7 mouse cellular contexts compared by ENCODE assay signal in genomic region chr9:86800600-86801163, GRCm38 (mm10). TPM values are rescaled to one million over a fixed set of nuclear protein-coding genes. Genes with fewer than 3 reads are reported as not detected.
DNase-seq lines count a peak whose midpoint lies in the region; ATAC-seq and TF ChIP-seq lines count a peak whose summit lies in the region.

No protein-coding gene starts in this region.

- no peak for TF ChIP-seq EP300 in liver, embryonic 14.5 days (IDR thresholded peaks at IDR 0.05; ENCODE audit: low read depth)

- no peak overlapping the region for H3K4me3 ChIP-seq in liver, embryonic 14.5 days (ENCODE audit: insufficient read depth in 1 of 2, low read depth in 2 of 2, low read length in 2 of 2)
- H3K4me3 ChIP-seq in liver, embryonic 11.5 days (ENCODE audit: low read depth, low read length) = no peak overlapping the region

- H3K9ac ChIP-seq in liver, embryonic 14.5 days (replicated peaks) = no peak overlapping the region
- no peak overlapping the region for H3K9ac ChIP-seq in liver, embryonic 11.5 days (ENCODE audit: low read depth, low read length)

- no peak overlapping the region for H3K27ac ChIP-seq in liver, embryonic 14.5 days
- H3K27ac ChIP-seq in liver, embryonic 11.5 days (ENCODE audit: low read depth, low read length) = no peak overlapping the region

- no peaks in the 10 kb centered on the region for H3K4me1 ChIP-seq in liver, embryonic 14.5 days (replicated peaks; ENCODE audit: control insufficient read depth in 2 of 2, insufficient read depth in 2 of 2, low read length in 1 of 2)
- H3K4me1 ChIP-seq in liver, embryonic 11.5 days (replicated peaks; ENCODE audit: control insufficient read depth, insufficient read depth, low read length) = no peaks in the 10 kb centered on the region

- H3K36me3 ChIP-seq in liver, embryonic 14.5 days (replicated peaks; ENCODE audit: control insufficient read depth, insufficient read depth, low read depth) = no peaks in the 10 kb centered on the region
- no peaks in the 10 kb centered on the region for H3K36me3 ChIP-seq in liver, embryonic 11.5 days (ENCODE audit: control insufficient read depth, insufficient read depth, low read length)

- H3K4me2 ChIP-seq in liver, embryonic 14.5 days (ENCODE audit: low read depth) = no peak overlapping the region
- no peak overlapping the region for H3K4me2 ChIP-seq in liver, embryonic 11.5 days

- H3K27me3 ChIP-seq in liver, embryonic 14.5 days (ENCODE audit: control insufficient read depth, insufficient read depth, low read length) = no peaks in the 10 kb centered on the region
- no peaks in the 10 kb centered on the region for H3K27me3 ChIP-seq in liver, embryonic 11.5 days (replicated peaks; ENCODE audit: control insufficient read depth, insufficient read depth, low read length)

- 16% methylated on average over 3 of the region's 3 CpGs for WGBS in liver, embryonic 14.5 days (ENCODE audit: insufficient replicate concordance)
- WGBS in liver, embryonic 11.5 days = 21% methylated on average over 3 of the region's 3 CpGs

- no peak for DNase-seq in liver, embryonic 14.5 days (ENCODE audit: low read depth in 3 of 3, low spot score in 3 of 3)
- no peak for DNase-seq in liver, embryonic 11.5 days (ENCODE audit: low spot score)
- DNase-seq in c-Kit-positive CD71-negative TER-119-negative erythroid progenitor cells, embryonic 14.5 days (ENCODE audit: low read depth) = peak; percentile 6
- peak; percentile 56 for DNase-seq in forelimb bud, embryonic 11.5 days (ENCODE audit: low read depth, low spot score)
- DNase-seq in lung, postnatal 10 days = peak; percentile 50
- DNase-seq in urinary bladder, postnatal 36 days (ENCODE audit: low spot score in 2 of 2) = no peak
- no peak for DNase-seq in layer of hippocampus, postnatal 36 days

- ATAC-seq in liver, embryonic 14.5 days (ENCODE audit: insufficient read depth) = no peak
- ATAC-seq in liver, embryonic 11.5 days (replicated peaks; ENCODE audit: low FRiP score) = no peak

- TF ChIP-seq CTCF in liver, embryonic 14.5 days (IDR thresholded peaks at IDR 0.05; ENCODE audit: low read depth) = peak; percentile 36; the same call in 1 of the 2 replicates

- H3K9me3 ChIP-seq in liver, embryonic 14.5 days (ENCODE audit: control insufficient read depth, low read length) = no peaks in the 10 kb centered on the region
- no peaks in the 10 kb centered on the region for H3K9me3 ChIP-seq in liver, embryonic 11.5 days (ENCODE audit: control insufficient read depth, low read length)

RNA-seq across cellular contexts. Expression of gene Prss35, which starts 57.2 kb away (rescaled TPM):
- polyA plus RNA-seq in liver, embryonic 14.5 days (2012; rRNA removed) = 0.22 and 0.48 TPM in 2 replicates
- polyA plus RNA-seq in liver, embryonic 14.5 days (2014; fragmentation: Nextera tagmentation; extraction: Ambion mirVana) = 0.43 and 0.54 TPM in 2 replicates
- 2.3 and 3.7 TPM in 2 replicates for polyA plus RNA-seq in liver, embryonic 11.5 days (2014; fragmentation: Nextera tagmentation; extraction: Ambion mirVana)
- total RNA-seq in layer of hippocampus, postnatal 36 days (2021) = 1 to 10 TPM; 4.6 to 7.0 TPM

Comparison
In these comparisons a context has a peak if more than half of its experiments do, and no peak if none do; other contexts are left out.
1. DNase-seq: peak in c-Kit-positive CD71-negative TER-119-negative erythroid progenitor cells, embryonic 14.5 days (single experiment), forelimb bud, embryonic 11.5 days (single experiment) and lung, postnatal 10 days (single experiment); none in liver, embryonic 14.5 days (0 of 3), liver, embryonic 11.5 days (single experiment), urinary bladder, postnatal 36 days (0 of 2) and layer of hippocampus, postnatal 36 days (0 of 2).